26 mouse cellular contexts compared by ENCODE assay signal in the genomic region with DNA sequence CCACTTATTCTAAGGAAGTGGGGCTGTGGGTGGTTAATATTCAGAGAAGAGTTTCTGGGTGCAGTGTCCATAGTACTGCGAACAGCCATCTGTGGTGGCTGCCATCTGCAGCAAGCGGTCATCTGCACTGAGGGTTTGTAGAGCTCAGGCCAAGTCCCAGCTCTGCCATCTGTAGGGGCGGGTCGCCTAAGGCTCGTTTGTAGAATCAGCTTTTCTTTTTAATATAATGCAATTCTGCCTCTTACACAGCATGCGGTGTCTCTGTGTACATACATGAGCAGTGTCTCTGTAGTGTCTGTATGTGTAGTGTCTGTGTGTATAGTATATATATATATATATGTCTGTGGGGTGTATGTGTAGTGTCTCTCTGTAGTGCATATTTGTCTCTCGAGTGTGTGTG. TPM values are rescaled to one million over a fixed set of nuclear protein-coding genes. Genes with fewer than 3 reads are reported as not detected.
DNase-seq lines count a peak whose midpoint lies in the region; ATAC-seq and TF ChIP-seq lines count a peak whose summit lies in the region.
"Had no signal": no experiment of that assay in that cellular context is flagged by ENCODE, and none has a peak within 500 bp of the region (broad histone marks: within the 10 kb centered on the region; RNA-seq: fewer than 3 reads in every experiment).

No protein-coding gene starts in this region.

- 66% methylated on average over 7 of the region's 7 CpGs for WGBS in forebrain, embryonic 16.5 days
- 95% methylated on average over 7 of the region's 7 CpGs for WGBS in forebrain, embryonic 10.5 days
- 84% methylated on average over 7 of the region's 7 CpGs for WGBS in midbrain, embryonic 14.5 days
- WGBS in midbrain, embryonic 16.5 days: 77% methylated on average over 7 of the region's 7 CpGs
- 10% methylated on average over 7 of the region's 7 CpGs for WGBS in cerebellum, adult 2 months
- 85% methylated on average over 7 of the region's 7 CpGs for WGBS in stomach, postnatal 0 days

- H3K4me3 ChIP-seq in forebrain, embryonic 16.5 days (replicated peaks; ENCODE audit: low read length): no peak overlapping the region
- no peak overlapping the region for H3K4me3 ChIP-seq in forebrain, embryonic 10.5 days
- H3K4me3 ChIP-seq in midbrain, embryonic 14.5 days (replicated peaks; ENCODE audit: low read depth, low read length): no peak overlapping the region
- H3K4me3 ChIP-seq in midbrain, embryonic 16.5 days (ENCODE audit: low read depth, low read length): no peak overlapping the region
- peak overlapping the region; percentile 57 for H3K4me3 ChIP-seq in cerebellum, adult 2 months (replicated peaks; ENCODE audit: insufficient read depth, low read depth, low read length)
- no peak overlapping the region for H3K4me3 ChIP-seq in stomach, postnatal 0 days (ENCODE audit: low read depth, low read length)
- H3K4me3 ChIP-seq: heart, adult 2 months; left cerebral cortex, adult 2 months; megakaryocyte, embryonic 14.5 days; neural tube, embryonic 13.5 days had no signal

- peak; percentile 57; the same call in 1 of the 2 replicates for ATAC-seq in forebrain, embryonic 16.5 days
- ATAC-seq in midbrain, embryonic 14.5 days (ENCODE audit: low FRiP score, low TSS enrichment): no peak
- no peak for ATAC-seq in midbrain, embryonic 16.5 days
- ATAC-seq in stomach, postnatal 0 days (ENCODE audit: low FRiP score, low TSS enrichment): no peak
- ATAC-seq: inflammation-experienced regulatory T-cells, adult 6 months had no signal

- TF ChIP-seq POLR2A in cerebellum, adult 2 months (IDR thresholded peaks at IDR 0.05; ENCODE audit: borderline replicate concordance, insufficient read depth, low read length): no peak

- H3K4me2 ChIP-seq in forebrain, embryonic 16.5 days (ENCODE audit: low read length): no peak overlapping the region
- H3K4me2 ChIP-seq in midbrain, embryonic 14.5 days (ENCODE audit: low read length): no peak overlapping the region
- H3K4me2 ChIP-seq in midbrain, embryonic 16.5 days (ENCODE audit: low read length): no peak overlapping the region
- no peak overlapping the region for H3K4me2 ChIP-seq in stomach, postnatal 0 days (replicated peaks; ENCODE audit: low read depth)
- H3K4me2 ChIP-seq: liver, embryonic 11.5 days; neural tube, embryonic 13.5 days had no signal

- H3K4me1 ChIP-seq in forebrain, embryonic 16.5 days (replicated peaks; ENCODE audit: control insufficient read depth, insufficient read depth, low read length): peaks cover 16% of the 10 kb centered on the region
- H3K4me1 ChIP-seq in forebrain, embryonic 10.5 days: no peaks in the 10 kb centered on the region; the same call in 1 of the 2 replicates
- H3K4me1 ChIP-seq in midbrain, embryonic 14.5 days (ENCODE audit: control insufficient read depth, insufficient read depth, low read length): no peaks in the 10 kb centered on the region
- 0 out of 2 replicates have a peak, but pooled peaks cover 2% of the 10 kb centered on the region for H3K4me1 ChIP-seq in midbrain, embryonic 16.5 days (ENCODE audit: control insufficient read depth, insufficient read depth, low read length)
- peaks cover 41% of the 10 kb centered on the region for H3K4me1 ChIP-seq in cerebellum, adult 2 months (ENCODE audit: control insufficient read depth, insufficient read depth, low read length)
- no peaks in the 10 kb centered on the region for H3K4me1 ChIP-seq in stomach, postnatal 0 days (replicated peaks; ENCODE audit: control insufficient read depth, insufficient read depth)

- DNase-seq in forebrain, embryonic 10.5 days (ENCODE audit: extremely low spot score, low spot score): no peak
- no peak for DNase-seq in midbrain, embryonic 14.5 days
- DNase-seq in cerebellum, adult 2 months: peak; percentile 65 to 76
- peak; percentile 59 to 64 for DNase-seq in cerebellum, postnatal 36 days
- no peak for DNase-seq in stomach, postnatal 0 days (ENCODE audit: low spot score)
- no peak for DNase-seq in urinary bladder, postnatal 36 days (ENCODE audit: low spot score in 2 of 2)
- DNase-seq: adrenal gland, postnatal 14 days; gastrocnemius, postnatal 14 days; heart, adult 2 months; heart, postnatal 36 days; kidney, adult 8-10 months; kidney, postnatal 25 days; lung, postnatal 14 days; thymus, postnatal 25 days had no signal

- H3K9me3 ChIP-seq in forebrain, embryonic 16.5 days (ENCODE audit: control insufficient read depth, low read length): no peaks in the 10 kb centered on the region
- H3K9me3 ChIP-seq in forebrain, embryonic 10.5 days: peaks cover 6% of the 10 kb centered on the region
- no peaks in the 10 kb centered on the region for H3K9me3 ChIP-seq in midbrain, embryonic 14.5 days (ENCODE audit: control insufficient read depth, low read length)
- H3K9me3 ChIP-seq in midbrain, embryonic 16.5 days (replicated peaks; ENCODE audit: control insufficient read depth, low read length, poor library complexity, severe bottlenecking): no peaks in the 10 kb centered on the region
- no peaks in the 10 kb centered on the region for H3K9me3 ChIP-seq in stomach, postnatal 0 days (ENCODE audit: control insufficient read depth, low read length)
- H3K9me3 ChIP-seq: neural tube, embryonic 13.5 days had no signal

- peak overlapping the region; percentile 42 for H3K27ac ChIP-seq in forebrain, embryonic 16.5 days (ENCODE audit: low read length)
- no peak overlapping the region for H3K27ac ChIP-seq in forebrain, embryonic 10.5 days
- 0 out of 2 replicates have a peak overlapping the region, but pooled peaks have one; percentile 5 for H3K27ac ChIP-seq in midbrain, embryonic 14.5 days (replicated peaks; ENCODE audit: low read depth, low read length)
- no peak overlapping the region for H3K27ac ChIP-seq in midbrain, embryonic 16.5 days (ENCODE audit: low read length)
- H3K27ac ChIP-seq in cerebellum, adult 2 months (ENCODE audit: insufficient read depth, low read length): peak overlapping the region; percentile 89
- H3K27ac ChIP-seq in stomach, postnatal 0 days (replicated peaks): no peak overlapping the region
- H3K27ac ChIP-seq: heart, adult 2 months; left cerebral cortex, adult 2 months; neural tube, embryonic 13.5 days had no signal

- H3K9ac ChIP-seq in forebrain, embryonic 16.5 days (replicated peaks; ENCODE audit: low read depth, low read length): no peak overlapping the region
- H3K9ac ChIP-seq in midbrain, embryonic 14.5 days (replicated peaks; ENCODE audit: low read length): no peak overlapping the region
- H3K9ac ChIP-seq in midbrain, embryonic 16.5 days (ENCODE audit: low read depth, low read length): no peak overlapping the region
- H3K9ac ChIP-seq in stomach, postnatal 0 days (ENCODE audit: low read length): no peak overlapping the region
- H3K9ac ChIP-seq: neural tube, embryonic 13.5 days had no signal

- peaks cover 7% of the 10 kb centered on the region for H3K36me3 ChIP-seq in forebrain, embryonic 16.5 days (ENCODE audit: control insufficient read depth, insufficient read depth)
- H3K36me3 ChIP-seq in forebrain, embryonic 10.5 days (replicated peaks): peaks cover 47% of the 10 kb centered on the region
- H3K36me3 ChIP-seq in midbrain, embryonic 14.5 days (ENCODE audit: control insufficient read depth, insufficient read depth, low read length): peaks cover 24% of the 10 kb centered on the region
- peaks cover 12% of the 10 kb centered on the region; the same call in 1 of the 2 replicates for H3K36me3 ChIP-seq in midbrain, embryonic 16.5 days (ENCODE audit: control insufficient read depth, insufficient read depth, low read length)
- H3K36me3 ChIP-seq in stomach, postnatal 0 days (ENCODE audit: control insufficient read depth, insufficient read depth, low read length): peaks cover 7% of the 10 kb centered on the region; the same call in 1 of the 2 replicates

- TF ChIP-seq EP300 in stomach, postnatal 0 days (optimal IDR thresholded peaks at IDR 0.05): no peak

- H3K27me3 ChIP-seq in forebrain, embryonic 16.5 days (replicated peaks; ENCODE audit: control insufficient read depth, insufficient read depth, low read length): no peaks in the 10 kb centered on the region
- H3K27me3 ChIP-seq in forebrain, embryonic 10.5 days (ENCODE audit: poor library complexity, severe bottlenecking): peaks cover 22% of the 10 kb centered on the region; the same call in 1 of the 2 replicates
- H3K27me3 ChIP-seq in midbrain, embryonic 14.5 days (ENCODE audit: control insufficient read depth, insufficient read depth, low read length): no peaks in the 10 kb centered on the region
- no peaks in the 10 kb centered on the region for H3K27me3 ChIP-seq in midbrain, embryonic 16.5 days (ENCODE audit: control insufficient read depth, insufficient read depth, low read depth, low read length)
- H3K27me3 ChIP-seq in cerebellum, adult 2 months (ENCODE audit: control insufficient read depth, insufficient read depth, low read length): no peaks in the 10 kb centered on the region
- no peaks in the 10 kb centered on the region for H3K27me3 ChIP-seq in stomach, postnatal 0 days (ENCODE audit: control insufficient read depth, insufficient read depth, low read length)
- H3K27me3 ChIP-seq: CH12.LX; megakaryocyte, embryonic 14.5 days; neural tube, embryonic 13.5 days had no signal

- no peak for TF ChIP-seq CTCF in cerebellum, adult 2 months (IDR thresholded peaks at IDR 0.05; ENCODE audit: borderline replicate concordance, insufficient read depth, low read depth, low read length)
- TF ChIP-seq CTCF in stomach, postnatal 0 days (IDR thresholded peaks at IDR 0.05; ENCODE audit: low read depth): no peak

RNA-seq across cellular contexts. Expression of a gene that starts 35.7 kb away (rescaled TPM):
- polyA plus RNA-seq in forebrain, embryonic 16.5 days (2015; fragmentation: Nextera tagmentation; extraction: Ambion mirVana): 21.2 and 24.4 TPM in 2 replicates
- polyA plus RNA-seq in forebrain, embryonic 10.5 days (2016; fragmentation: Nextera tagmentation; extraction: Ambion mirVana): 0.07 and 0.30 TPM in 2 replicates
- polyA plus RNA-seq in midbrain, embryonic 14.5 days (2014; fragmentation: Nextera tagmentation; extraction: Ambion mirVana): 8.4 and 15.6 TPM in 2 replicates
- 23.0 and 32.7 TPM in 2 replicates for polyA plus RNA-seq in midbrain, embryonic 16.5 days (2015; fragmentation: Nextera tagmentation; extraction: Ambion mirVana)
- polyA plus RNA-seq in cerebellum, adult 2 months (2012; rRNA removed): 123 and 141 TPM in 2 replicates
- polyA plus RNA-seq in stomach, postnatal 0 days (2015; fragmentation: Nextera tagmentation; extraction: Ambion mirVana): 0.11 and 0.25 TPM in 2 replicates
- polyA plus RNA-seq: heart, adult 2 months; inflammation-experienced regulatory T-cells, adult 6 months; liver, embryonic 11.5 days; small intestine, adult 2 months had no signal

RNA-seq across cellular contexts. Expression of a gene that starts 50.9 kb away (rescaled TPM):
- not detected in 2 replicates for polyA plus RNA-seq in forebrain, embryonic 16.5 days (2015; fragmentation: Nextera tagmentation; extraction: Ambion mirVana)
- not detected in 2 replicates for polyA plus RNA-seq in forebrain, embryonic 10.5 days (2016; fragmentation: Nextera tagmentation; extraction: Ambion mirVana)
- not detected in 2 replicates for polyA plus RNA-seq in midbrain, embryonic 14.5 days (2014; fragmentation: Nextera tagmentation; extraction: Ambion mirVana)
- not detected in 2 replicates for polyA plus RNA-seq in midbrain, embryonic 16.5 days (2015; fragmentation: Nextera tagmentation; extraction: Ambion mirVana)
- polyA plus RNA-seq in cerebellum, adult 2 months (2012; rRNA removed): 1.4 and 1.8 TPM in 2 replicates
- polyA plus RNA-seq in stomach, postnatal 0 days (2015; fragmentation: Nextera tagmentation; extraction: Ambion mirVana): not detected in 2 replicates
- polyA plus RNA-seq: embryonic facial prominence, embryonic 11.5 days; heart, adult 2 months; heart, embryonic 14.5 days; inflammation-experienced regulatory T-cells, adult 6 months; limb, embryonic 11.5 days; liver, embryonic 11.5 days; neural tube, embryonic 13.5 days; small intestine, adult 2 months had no signal

Comparison
In these comparisons a context has a peak if more than half of its experiments do, and no peak if none do; other contexts are left out.
1. H3K27ac ChIP-seq: peak in forebrain, embryonic 16.5 days (single experiment), midbrain, embryonic 14.5 days (single experiment) and cerebellum, adult 2 months (single experiment); none in forebrain, embryonic 10.5 days (single experiment), midbrain, embryonic 16.5 days (single experiment) and stomach, postnatal 0 days (single experiment).
2. DNase-seq: peak in cerebellum, adult 2 months (2 of 2) and cerebellum, postnatal 36 days (2 of 2); none in forebrain, embryonic 10.5 days (single experiment), midbrain, embryonic 14.5 days (single experiment), stomach, postnatal 0 days (single experiment) and urinary bladder, postnatal 36 days (0 of 2).